Mouse (Mus musculus) R1 (cell line): Measurements from ENCODE around the gene Bcat2.

ENCODE experiments used
- DNase-seq: peaks from one replicate; pipeline ENCODE4 v3.0.0-alpha.2; 2018; ENCODE audit warnings: low read depth, low spot score

The Bcat2 gene

DNA sequence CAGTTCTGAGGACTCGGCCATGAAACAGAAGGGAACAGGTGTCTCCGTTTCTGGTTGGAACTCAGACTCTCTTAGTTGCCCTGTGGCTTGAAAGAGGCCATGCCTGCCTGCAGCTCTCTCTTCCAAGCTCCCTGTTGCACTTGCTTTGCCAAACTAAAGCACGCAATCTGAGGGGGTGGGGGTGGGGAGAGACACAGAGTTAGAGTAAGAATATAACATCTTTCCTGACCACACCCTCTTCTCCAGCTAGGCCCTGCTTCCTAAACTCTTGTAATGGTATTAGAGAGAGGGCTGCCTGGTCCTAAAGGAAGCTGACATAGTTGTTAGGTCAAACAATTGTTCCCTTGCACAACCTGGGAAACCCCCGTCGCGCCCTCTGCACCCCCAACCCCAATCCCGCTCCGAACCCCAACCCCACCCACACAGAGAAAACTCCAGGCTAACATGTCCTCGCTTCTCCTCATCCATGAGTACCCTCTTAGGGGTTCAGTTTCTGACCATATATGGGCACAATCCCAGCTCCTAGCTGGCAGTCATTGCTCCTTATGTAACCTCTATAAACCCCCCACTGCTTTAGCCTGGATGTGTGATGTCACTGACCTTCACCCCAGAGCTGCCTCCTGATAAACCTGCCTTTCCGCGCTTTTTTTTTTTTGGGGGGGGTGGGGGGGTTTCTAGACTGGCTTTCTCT, 19.0 kb upstream of the Bcat2 start:
- DNase-seq: peak; percentile 92

DNA sequence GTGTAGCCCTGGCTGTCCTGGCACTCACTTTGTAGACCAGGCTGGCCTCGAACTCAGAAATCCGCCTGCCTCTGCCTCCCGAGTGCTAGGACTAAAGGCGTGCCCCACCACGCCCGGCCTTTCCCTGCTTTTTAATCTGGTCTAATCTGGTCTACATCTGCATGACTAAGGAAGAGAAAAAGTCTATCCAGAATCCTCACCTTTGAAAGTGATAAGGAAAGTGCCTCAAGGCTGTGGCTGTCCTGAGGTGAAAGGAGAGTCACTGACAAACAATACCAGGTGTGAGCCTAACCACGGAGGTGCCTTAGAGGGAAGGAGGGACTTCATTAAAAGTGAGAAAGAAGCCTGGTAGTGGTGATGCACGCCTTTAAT, 18.5 kb upstream of the Bcat2 start:
- peak; percentile 98 for DNase-seq

DNA sequence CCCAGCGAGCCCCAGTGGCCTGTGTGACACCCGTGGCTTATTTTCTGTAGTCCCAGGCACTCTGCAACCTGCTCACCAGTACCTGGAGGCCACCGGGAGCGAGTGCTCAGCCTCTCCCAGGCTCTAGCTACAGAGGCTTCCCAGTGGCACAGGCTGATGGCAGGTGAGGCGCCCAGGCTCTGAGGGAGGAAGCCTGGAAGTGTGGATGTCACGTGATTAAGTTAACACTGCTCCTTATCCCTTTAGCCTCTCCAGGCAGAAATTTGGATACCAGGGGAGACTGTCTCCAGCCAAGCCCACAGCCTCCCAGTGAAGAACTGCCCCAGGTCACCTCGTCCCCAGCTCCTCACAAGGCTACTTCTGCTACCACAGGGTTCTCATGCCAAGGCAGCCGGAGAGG, 16.4 kb upstream of the Bcat2 start:
- peak; percentile 57 for DNase-seq

DNA sequence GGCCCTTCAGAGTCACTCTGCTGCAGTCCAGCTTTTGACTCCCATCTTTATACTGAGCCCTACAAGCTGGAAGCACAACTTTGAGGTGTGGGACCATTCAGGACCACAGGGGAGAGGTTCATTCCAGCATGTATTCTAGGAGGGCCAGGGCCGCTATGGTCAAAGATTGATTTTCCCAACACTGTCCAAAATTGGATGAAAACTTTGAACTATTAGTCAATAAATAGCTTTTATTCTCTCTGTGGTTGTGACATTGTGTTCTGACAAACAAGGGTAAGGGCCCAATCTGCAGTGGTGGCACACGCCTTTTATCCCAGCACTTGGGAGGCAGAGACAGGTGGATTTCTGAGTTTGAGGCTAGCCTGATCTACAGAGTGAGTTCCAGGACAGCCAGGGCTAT, 16.0 kb upstream of the Bcat2 start:
- DNase-seq: no peak

DNA sequence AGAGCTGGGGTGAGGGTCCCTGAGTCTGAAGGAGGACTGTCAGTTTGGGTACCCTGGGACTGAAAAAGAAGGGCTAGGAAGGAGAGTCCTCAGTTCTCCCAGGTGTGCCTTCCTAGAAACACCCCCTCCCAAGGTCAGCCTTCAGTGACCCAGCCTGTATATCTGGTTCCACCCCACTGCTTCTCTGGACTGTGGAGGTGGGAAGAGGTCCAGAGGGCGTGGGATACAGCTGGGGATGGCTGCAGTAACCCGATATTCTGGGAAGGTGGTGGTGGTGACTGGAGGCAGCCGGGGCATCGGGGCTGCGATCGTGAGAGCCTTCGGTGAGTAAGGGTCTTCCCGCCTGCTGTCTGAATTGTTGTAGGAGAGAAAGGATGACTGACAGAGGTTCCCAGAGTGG, 15.2 kb upstream of the Bcat2 start, which contains the start of gene Hsd17b14:
Gene Hsd17b14, plus strand, starts transcription at position 150 of the 400 bp plus-strand sequence.
- peak; percentile 74 for DNase-seq

DNA sequence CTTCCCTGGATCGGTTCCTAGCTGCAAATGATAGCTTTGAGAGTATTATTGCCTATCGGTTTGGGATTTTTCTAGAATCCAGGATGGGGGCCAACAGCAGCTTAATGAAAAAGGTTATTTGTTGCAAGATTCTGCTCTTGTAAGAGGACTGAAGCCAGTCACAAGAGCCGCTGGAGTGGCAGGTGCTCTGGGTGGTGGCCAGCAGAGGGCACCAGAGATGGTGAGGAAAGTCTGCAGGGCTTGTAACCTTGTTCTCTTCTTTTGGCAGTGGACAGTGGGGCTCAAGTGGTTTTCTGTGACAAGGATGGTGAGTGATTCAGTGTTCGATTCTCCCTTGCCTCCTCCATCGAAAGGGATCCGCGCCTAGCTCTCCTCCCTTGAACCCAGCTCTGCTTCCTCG, 14.2 kb upstream of the Bcat2 start:
- peak; percentile 84 for DNase-seq

DNA sequence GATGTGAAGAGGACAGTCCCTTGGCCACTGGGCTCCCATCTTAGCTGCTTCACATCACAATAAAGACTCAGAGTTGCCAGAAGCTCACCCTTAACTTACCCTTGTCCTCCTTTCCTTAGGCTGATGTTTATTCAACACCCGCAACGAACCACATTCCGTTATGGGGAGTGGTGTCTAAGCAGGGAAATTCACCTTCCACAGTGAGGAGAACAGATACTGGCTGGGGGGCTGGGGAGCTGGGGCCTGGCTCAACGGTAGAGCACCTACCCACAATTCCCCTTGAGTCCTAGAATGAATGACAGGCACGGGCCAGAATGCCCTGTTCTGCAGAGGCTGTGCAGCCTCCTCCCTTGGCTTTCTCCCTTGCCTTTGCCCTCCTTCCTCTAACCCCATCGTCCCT, 11.0 kb upstream of the Bcat2 start:
- DNase-seq: peak; percentile 98

DNA sequence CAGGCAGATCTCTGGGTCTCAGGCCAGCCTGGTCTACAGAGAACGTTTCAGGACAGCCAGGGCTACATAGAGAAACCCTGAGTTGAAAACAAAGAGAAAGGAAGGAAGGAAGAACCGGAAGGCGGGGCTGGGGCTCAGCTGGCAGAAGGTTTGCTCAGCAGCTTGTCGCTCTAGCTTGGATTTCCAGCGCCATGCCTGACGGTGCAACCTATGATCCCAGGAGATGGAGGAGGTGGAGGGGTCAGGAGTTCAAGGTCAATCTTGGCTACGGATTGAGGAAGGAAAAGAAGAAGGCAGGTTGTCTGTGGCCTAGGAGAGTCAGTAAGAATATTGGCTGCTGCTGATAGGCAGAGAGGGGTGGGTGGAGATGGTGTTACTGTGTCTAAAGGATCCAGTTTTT, 9.7 kb upstream of the Bcat2 start:
- DNase-seq: peak; percentile 98

DNA sequence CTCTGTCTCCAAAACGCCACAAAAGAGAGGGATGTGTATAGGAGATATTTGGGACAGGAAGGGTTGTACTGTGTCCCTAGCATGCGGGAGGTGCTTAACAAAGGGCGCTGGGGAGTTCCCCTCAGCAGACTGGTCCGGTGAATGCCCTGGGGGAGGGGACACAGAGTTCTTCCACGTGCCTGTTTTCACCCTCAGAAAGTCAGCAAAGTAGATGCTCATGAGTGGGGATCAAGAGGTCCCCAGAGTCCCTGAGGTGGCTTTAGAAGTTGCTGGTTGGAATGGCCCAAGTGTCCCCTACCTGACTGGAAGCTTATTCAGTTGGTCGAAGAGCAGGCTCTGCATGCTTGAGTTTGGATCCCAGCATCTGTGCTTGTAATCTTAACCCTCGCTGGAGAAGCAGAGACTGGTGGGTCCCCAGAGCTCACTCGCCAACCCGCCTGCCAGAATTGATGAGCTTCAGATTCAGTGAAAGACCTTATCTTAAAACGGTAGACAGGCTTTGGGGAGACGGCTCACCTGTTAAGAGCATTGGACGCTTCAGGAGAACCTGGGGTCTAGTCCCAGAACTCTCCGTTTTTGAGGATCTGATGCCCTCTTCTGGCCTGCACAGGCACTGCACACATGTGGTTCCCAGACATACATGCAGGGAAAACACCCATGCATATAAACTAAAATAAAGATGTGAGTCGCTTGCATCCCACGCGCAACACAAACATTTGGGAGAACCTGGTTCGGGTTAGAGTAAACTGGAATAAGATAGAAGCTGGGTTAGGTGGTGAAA, 8.9 kb upstream of the Bcat2 start:
- peak; percentile 87 for DNase-seq

DNA sequence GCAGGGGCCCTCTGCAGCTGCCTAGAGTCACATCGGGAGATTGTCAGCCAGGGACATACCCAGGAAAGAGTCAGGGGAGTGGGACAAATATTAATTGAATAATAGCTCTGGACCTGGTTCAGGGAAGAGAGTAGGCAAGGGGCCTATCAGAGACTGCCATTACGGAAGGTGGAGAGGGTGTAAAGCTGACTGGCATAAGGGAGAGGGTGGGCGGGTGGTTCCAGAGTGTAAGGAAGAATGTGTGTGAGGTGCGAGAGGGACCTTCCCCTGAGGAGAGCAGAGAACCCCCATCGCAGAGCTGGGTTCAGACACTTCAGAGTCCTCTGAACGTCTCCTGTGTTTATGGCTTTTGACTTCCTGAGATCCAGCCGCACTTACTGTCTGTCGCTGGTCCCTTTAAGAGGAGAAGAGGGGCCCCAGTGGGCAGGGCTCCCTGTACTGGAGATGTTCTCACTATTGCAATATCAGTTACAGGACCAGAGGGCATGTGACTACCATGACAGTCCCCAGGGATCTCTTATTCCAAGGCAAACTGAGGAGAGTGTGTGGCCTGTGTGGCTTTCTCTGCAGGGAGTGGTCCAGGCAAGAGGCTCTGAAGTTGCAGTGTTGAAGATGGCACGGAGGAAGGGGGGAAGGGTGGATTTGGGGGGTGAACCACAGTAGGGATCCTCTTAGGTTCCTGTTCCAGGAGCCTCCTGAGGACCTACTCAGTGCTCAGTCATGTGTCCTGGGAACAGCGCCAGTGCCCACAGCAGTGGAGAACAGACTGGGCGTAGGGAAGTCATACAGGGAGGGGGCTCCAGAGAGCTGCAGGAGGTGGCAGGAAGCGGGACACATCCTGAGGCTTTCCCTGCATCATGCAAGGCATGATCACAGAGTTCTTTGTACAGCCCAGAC, 8.1 kb upstream of the Bcat2 start:
- no peak for DNase-seq

DNA sequence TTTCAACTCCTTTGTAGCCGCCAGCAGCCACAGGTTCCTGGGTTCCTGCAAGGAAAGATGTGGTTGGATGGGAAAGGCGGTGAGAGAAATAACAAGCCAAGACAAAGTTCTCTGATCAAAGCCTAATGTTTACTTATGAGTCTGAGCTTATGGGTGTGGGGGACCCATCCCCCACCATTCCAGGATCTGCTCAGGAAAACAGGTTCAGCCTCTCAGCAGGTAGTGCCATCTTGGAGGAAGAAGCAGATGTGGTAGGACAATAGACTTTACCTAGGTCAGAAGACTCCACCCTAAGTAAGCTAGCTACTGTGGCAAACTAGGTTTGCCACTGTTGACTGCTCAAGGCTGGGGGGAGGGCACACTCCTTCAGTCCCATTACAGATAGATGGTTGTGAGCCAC, 5.1 kb upstream of the Bcat2 start:
- peak; percentile 98 for DNase-seq

DNA sequence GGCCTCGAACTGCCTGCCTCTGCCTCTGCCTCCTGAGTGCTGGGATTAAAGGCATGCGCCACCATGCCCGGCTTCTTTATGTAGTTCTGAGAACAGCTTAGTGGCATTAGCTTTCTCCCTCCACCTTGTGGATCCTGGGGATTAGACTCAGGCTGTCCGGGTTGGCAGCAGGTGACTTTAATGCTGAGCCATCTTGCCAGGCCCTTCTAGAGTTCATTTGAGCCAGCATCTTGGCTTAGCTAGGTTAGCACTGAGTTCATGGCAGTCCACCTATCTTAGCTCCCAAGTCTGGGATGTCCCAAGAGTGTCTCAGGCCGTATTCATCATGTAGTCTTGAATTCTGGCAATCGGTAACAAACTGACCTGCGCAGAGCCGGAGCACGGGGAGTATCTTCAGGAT, 4.5 kb upstream of the Bcat2 start:
- DNase-seq: no peak

DNA sequence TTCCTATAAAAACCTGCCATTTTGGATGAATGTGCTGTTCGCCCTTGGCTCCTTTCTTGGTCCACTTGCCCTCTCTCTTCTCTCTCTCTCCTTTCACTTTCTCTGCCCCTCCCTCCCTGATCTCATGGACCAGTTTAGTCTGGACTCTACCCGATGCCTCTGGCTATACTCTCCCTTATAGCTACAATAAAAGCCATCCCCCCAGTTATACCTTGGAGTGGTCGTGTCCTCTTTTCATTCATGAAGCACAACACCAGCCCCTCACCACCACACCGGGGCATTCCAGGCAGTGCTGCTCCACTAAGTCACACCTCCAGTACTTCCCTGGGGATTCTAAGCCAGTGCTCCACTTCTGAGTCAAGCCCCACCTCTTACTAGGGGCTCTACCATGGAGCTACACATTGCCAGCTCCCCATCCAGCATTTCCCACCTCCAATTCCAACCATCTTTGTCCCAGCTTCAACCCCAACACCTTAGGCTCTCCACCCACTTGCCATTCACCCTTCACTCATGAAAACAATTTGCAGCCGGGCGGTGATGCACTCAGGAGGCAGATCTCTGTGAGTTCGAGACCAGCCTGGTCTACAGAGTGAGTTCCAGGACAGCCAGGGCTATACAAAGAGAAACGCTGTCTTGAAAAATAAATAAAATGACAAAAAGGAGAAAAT, 2.7 kb upstream of the Bcat2 start:
- DNase-seq: peak; percentile 52

DNA sequence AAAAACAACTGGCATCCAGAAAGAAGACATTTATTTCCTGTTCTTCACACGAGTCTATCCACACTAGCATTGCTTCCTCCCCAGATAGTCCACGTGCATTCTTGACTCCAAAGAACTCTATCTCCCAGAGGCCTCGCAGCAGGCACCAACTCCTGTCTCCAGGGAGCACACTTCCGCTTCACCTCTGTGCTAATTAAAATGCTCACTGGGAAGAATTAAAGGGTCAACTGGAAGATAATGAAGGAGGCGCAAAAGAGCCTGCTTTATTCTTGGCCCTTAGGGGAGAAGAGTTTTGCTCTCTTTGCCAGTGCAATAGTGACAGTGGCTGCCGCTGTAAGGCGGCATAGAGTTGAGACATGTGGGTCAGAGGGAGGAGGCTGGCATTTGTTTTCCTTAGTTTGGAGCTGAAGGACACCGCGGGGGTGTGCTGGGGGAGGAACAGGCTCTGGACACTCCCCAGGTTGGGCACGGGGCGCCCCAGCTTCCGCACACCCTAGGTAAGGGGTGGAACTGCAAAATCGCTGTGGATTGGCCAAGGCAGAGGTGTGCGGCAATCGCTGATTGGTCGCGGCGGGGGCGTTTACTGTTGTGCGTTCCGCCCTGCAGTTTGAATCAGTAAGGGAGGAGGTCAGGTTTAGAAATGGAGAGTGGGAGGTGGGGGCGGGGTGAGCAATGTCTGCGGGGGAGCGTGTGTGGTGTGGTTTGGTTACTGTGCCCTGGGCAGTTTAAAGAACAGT, 2.0 kb upstream of the Bcat2 start:
- DNase-seq: peak; percentile 99

DNA sequence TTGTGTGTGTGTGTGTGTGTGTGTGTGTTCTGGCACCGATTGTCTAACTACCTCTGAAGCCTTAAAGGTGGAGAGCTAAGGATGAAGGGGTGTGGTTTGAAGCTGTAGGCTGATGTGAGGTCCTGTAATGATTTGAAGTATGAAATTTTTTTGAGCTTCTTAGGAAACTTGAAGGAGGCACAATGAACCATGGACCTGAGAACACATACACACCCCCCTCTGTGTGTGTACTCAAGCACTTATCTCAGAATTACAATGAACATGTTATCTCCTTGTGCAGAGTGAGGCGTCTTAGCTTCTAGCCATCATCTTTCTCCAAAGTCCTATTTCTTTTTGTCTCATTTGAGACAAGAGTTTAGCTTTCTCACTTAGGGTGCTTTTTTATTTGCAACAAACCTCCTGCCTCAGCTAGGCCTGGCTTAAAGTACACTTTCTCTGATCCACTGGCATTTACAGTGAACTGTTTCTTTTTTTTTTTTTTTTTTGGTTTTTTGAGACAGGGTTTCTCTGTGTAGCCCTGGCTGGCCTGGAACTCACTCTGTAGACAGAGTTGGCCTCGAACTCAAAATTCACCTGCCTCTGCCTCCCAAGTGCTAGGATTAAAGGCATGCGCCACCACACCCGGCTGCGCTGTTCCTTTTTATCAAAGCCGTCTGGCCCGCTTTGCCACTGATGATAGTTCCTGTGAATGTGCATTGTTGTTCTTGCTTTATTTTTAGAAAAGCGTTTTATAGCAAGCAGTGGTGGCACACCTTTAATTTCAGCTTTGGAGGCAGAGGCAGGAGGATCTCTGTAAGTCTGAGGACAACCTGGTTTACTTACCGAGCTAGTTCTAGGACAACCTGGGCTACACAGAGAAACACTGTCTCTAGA, 1.1 kb upstream of the Bcat2 start:
- DNase-seq: peak; percentile 71

DNA sequence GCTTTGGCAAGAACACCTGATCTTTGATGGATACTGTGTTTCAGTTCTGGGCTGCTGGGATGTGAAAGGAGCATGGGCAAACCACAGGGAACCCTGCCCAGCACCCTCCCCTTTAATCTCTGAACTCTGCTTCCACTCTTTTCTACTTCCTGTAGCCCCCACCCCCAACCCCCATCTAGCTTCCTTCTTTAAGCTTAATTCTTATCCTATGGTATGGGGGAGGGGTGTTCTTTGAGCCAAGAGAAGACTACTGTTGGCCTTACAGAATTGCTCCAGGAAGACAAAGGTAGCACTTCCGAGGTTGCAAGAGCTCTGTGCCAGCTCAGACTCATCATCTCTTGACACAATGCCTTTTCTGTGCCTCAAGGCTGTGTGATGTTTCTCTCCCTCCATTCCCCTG, 2.0 kb downstream of the Bcat2 start:
- peak; percentile 82 for DNase-seq

DNA sequence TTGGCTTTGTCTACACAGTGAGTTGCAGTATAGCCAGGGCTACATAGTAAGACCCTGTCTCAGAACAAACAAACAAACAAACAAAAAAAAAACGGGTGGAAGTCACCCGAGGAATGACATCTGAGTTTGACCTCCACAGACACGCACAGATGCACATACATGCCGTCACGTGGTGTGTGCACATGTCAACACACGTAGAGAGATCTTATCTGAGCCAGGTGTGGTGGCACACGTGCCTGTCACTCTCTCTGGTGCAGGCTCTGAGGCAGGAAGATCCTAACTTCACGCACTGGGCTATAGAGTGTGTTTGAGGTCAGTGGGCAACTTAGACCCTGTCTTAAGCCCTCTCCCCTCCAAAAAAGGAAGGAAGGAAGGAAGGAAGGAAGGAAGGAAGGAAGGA, 4.0 kb downstream of the Bcat2 start:
- no peak for DNase-seq

DNA sequence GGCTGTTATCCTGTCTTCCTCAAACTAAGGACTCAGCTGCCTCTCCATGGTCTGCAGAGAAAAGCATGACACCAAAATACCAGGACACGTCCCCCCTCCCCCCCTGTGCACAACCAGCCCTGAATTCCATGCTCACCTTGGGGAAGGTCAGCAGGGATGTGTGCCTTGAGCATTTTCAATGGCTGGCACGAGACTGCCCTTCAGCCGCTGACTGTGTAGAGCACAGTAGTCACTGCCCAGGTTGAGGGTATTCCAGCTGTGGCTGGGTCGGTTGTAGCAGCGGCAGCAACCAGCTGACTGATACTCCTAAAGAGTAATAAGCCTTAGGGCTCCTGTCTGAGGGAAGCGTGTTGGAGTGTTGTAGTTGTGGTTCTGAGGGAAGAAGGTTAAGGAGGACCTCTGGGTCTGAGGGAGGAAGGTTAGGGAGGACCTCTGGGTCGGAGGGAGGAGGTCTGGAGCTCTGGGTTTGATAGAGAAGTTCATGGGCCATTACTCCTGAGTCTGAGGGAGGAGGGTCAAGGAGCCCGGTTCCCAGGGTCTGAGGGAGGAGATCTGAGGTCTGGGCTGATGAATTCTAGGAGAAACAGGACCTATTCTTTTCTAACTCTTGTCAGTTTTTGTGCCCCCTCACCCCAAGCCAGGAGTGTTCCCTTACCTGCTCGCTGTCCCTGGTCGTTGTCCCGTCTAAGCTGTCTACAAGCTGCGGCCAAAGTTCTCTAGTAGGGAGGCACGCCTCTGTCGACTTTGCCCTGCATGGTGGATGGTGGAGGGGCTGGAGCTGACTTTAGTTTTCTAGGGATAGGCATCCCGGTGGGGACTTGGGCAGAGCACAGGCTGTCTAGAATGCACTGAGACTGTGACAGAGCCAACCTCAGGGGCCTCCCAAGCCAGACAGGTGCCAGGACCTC, 4.8 kb downstream of the Bcat2 start:
- no peak for DNase-seq

DNA sequence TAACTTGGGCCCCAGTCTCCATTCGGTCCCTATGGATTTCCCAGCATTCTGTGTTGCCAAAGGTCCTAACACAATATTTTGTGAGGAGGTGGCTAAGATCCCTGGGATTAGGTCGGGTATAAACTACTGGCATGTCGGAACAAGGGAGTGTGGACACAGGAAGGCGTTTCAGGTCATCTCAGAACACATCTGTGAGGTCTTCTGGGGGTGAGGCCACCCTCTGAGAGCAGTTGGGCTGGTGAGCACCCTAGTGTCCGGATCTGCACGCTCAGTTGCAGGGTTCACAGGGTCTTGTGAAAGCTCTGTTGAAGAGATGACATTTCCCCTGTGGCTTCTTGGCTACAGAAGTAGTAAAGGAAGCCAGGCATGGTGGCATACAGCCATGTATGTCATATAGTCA, 16.0 kb downstream of the Bcat2 start:
- no peak for DNase-seq
